Mouse (Mus musculus) liver, postnatal 0 days (tissue): ENCODE results near the gene Gad1. TPM values are rescaled to one million over a fixed set of nuclear protein-coding genes. Genes with fewer than 3 reads are reported as not detected.

Experiments
- ATAC-seq: fragments of 200-750 bp; cut with Nextera tagmentation; 2 replicates; pipeline ENCODE4 v1.8.0; 2017; ENCODE audit warnings: mild to moderate bottlenecking, moderate library complexity
- DNase-seq: peaks from one replicate; pipeline ENCODE4 v3.0.0-alpha.2; 2016
- H3K27ac ChIP-seq: fragments of 300-500 bp; sonication (generic); 2 replicates; pipeline ENCODE4 v1.5.1; 2014; ENCODE audit warnings: antibody characterized with exemption, moderate library complexity, mild to moderate bottlenecking, low read depth
- H3K27me3 ChIP-seq: fragments of 300-500 bp; sonication (generic); 2 replicates; pipeline ENCODE4 v1.6.1; 2014; ENCODE audit warnings: low read length, control low read depth, mixed read lengths; ENCODE audit not compliant: insufficient read depth
- H3K36me3 ChIP-seq: fragments of 300-500 bp; sonication (generic); replicated peaks from 2 replicates; pipeline ENCODE4 v1.6.1; 2014; ENCODE audit warnings: mild to moderate bottlenecking, control low read depth, low read length, moderate library complexity, mixed read lengths; ENCODE audit not compliant: insufficient read depth
- H3K4me1 ChIP-seq: fragments of 300-500 bp; sonication (generic); 2 replicates; pipeline ENCODE4 v1.6.1; 2014; ENCODE audit warnings: antibody characterized with exemption, mild to moderate bottlenecking, control low read depth; ENCODE audit not compliant: insufficient read depth
- H3K4me2 ChIP-seq: fragments of 300-500 bp; sonication (generic); 2 replicates; pipeline ENCODE4 v1.6.1; 2014; ENCODE audit warnings: low read depth, mild to moderate bottlenecking, low read length, moderate library complexity, mixed read lengths
- H3K4me3 ChIP-seq: fragments of 300-500 bp; sonication (generic); 2 replicates; pipeline ENCODE4 v1.5.1; 2014; ENCODE audit warnings: low read depth, low read length
- H3K9ac ChIP-seq: fragments of 300-500 bp; sonication (generic); replicated peaks from 2 replicates; pipeline ENCODE4 v1.6.1; 2014; ENCODE audit warnings: mild to moderate bottlenecking, moderate library complexity
- H3K9me3 ChIP-seq: fragments of 300-500 bp; sonication (generic); 2 replicates; pipeline ENCODE4 v1.6.1; 2016; ENCODE audit warnings: mild to moderate bottlenecking, control low read depth, low read length, mixed read lengths
- CTCF ChIP-seq: sonication (generic); IDR thresholded peaks from 2 replicates; pipeline ENCODE4 v1.5.1; 2016; ENCODE audit warnings: antibody characterized with exemption, low read depth
- EP300 ChIP-seq: IDR thresholded peaks from 2 replicates; pipeline ENCODE4 v1.6.1; 2016; ENCODE audit warnings: antibody characterized with exemption, low read depth, mild to moderate bottlenecking
- WGBS: fragments of 180-500 bp; shearing (Covaris S2); extraction: QIAGEN DNeasy Blood & Tissue Kit; methylation state at CpG from one replicate; pipeline ENCODE4 v1.1.7; 2014; ENCODE audit not compliant: insufficient replicate concordance; 5-methylcytosine and 5-hydroxymethylcytosine counted together
- polyA plus RNA-seq: library from polyadenylated mRNA; unstranded; fragments of >200 nt; fragmentation: Nextera tagmentation; extraction: Ambion mirVana; gene quantifications from 2 replicates; pipeline ENCODE4 v1.2.1, GENCODE M21; 2015

Gad1 gene
- polyA plus RNA-seq, 1 experiment from 2014 or later, result 0.04 TPM

DNA sequence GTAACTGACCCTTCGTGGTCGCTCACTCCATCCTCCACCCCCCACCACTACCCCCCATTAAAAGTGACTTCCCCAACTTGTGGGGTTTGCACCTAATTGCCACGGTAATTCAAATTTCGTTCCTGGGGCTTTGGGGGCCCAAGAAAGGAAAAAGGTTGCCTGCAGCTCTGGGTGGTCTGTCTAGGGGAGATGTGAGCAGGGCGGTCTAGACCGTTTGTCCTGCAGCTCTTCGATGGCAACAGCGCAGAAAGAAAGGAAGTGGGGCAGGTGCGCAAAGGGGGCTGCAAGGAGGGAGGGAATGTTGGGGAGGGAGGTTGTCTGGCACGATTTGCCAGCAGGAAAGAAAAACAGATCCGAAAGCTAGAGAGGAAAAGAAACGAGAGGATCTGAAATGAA, 14.8 kb downstream of the Gad1 start:
- Histone ChIP-seq H3K9ac (no peak overlapping the region), H3K9me3 (no peaks in the 10 kb centered on the region), H3K4me3 (peak overlapping the region; percentile 19), H3K36me3 (no peaks in the 10 kb centered on the region), H3K27ac (no peak overlapping the region), H3K4me2 (peak overlapping the region; percentile 54), H3K4me1 (peaks cover 8% of the 10 kb centered on the region), H3K27me3 (peaks cover 81% of the 10 kb centered on the region)
- WGBS, result 3% methylated on average over 12 of the region's 12 CpGs
- no peak for TF ChIP-seq CTCF
- no peak for DNase-seq
- ATAC-seq, result no peak

DNA sequence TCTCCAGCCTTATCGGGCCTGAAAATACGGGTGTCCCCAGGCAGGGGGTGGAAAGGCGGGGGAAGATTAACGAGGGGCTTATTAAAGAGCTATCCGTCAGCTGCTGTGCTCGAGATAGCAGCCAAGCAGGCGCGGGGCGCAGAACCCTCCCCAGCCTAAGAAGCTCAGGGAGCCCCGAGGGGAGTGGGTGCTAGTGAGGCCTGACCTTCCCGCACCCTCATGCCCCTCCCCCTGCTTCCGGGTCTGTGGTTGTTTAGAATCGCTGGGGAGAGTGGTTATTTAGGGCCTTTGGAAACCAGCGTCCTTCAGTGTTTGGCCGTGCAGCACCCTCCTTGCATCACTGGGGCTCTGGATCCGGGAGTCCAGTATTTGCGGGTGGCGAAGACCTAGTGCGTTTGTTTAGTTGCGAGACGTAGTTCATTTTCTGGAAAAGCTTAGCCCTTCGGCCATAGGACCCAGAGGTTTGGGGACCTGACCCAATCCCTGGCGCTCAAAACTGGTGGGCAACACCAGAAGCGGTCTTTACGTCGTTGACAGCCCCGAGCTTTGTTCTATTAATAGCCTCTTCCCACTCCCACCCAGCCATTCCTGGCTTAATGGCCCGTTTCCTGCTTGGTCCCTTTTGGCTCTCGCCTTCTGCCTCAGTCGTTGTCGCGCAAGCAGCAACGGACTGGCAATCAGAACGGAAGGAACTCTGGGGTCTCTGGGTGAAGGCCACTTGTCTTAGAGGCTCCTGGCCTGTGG, 15.5 kb downstream of the Gad1 start:
- WGBS, result 1% methylated on average over 34 of the region's 34 CpGs
- Histone ChIP-seq H3K4me3 (peak overlapping the region; percentile 19), H3K27me3 (peaks cover 74% of the 10 kb centered on the region), H3K9ac (no peak overlapping the region), H3K4me1 (peaks cover 8% of the 10 kb centered on the region), H3K36me3 (no peaks in the 10 kb centered on the region), H3K4me2 (peak overlapping the region; percentile 54), H3K27ac (no peak overlapping the region), H3K9me3 (no peaks in the 10 kb centered on the region)
- TF ChIP-seq CTCF, result no peak
- TF ChIP-seq EP300, result no peak
- DNase-seq (no peak), ATAC-seq (no peak)

- DNase-seq (no peak), ATAC-seq (no peak)
- Histone ChIP-seq H3K4me3 (no peak overlapping the region), H3K27me3 (peaks cover 41% of the 10 kb centered on the region), H3K9ac (no peak overlapping the region), H3K36me3 (no peaks in the 10 kb centered on the region), H3K9me3 (no peaks in the 10 kb centered on the region), H3K4me1 (peaks cover 8% of the 10 kb centered on the region), H3K27ac (no peak overlapping the region), H3K4me2 (no peak overlapping the region)
- whole genome bisulfite sequencing, result 63% methylated on average over 4 of the region's 4 CpGs
- TF ChIP-seq CTCF, result no peak
Measured at GRCm38 (mm10) chr2:70571698-70572097, 18.8 kb downstream of the Gad1 start.

GRCm38 (mm10) chr2:70572251-70572650, 19.4 kb downstream of the Gad1 start:
- Histone ChIP-seq H3K36me3 (no peaks in the 10 kb centered on the region), H3K27ac (no peak overlapping the region), H3K4me1 (peaks cover 8% of the 10 kb centered on the region), H3K4me3 (no peak overlapping the region), H3K4me2 (no peak overlapping the region), H3K9ac (no peak overlapping the region), H3K27me3 (peaks cover 36% of the 10 kb centered on the region), H3K9me3 (no peaks in the 10 kb centered on the region)
- WGBS, result 45% methylated on average over 9 of the region's 9 CpGs
- DNase-seq (no peak), ATAC-seq (no peak)
- no peak for TF ChIP-seq CTCF
- no peak for TF ChIP-seq EP300

DNA sequence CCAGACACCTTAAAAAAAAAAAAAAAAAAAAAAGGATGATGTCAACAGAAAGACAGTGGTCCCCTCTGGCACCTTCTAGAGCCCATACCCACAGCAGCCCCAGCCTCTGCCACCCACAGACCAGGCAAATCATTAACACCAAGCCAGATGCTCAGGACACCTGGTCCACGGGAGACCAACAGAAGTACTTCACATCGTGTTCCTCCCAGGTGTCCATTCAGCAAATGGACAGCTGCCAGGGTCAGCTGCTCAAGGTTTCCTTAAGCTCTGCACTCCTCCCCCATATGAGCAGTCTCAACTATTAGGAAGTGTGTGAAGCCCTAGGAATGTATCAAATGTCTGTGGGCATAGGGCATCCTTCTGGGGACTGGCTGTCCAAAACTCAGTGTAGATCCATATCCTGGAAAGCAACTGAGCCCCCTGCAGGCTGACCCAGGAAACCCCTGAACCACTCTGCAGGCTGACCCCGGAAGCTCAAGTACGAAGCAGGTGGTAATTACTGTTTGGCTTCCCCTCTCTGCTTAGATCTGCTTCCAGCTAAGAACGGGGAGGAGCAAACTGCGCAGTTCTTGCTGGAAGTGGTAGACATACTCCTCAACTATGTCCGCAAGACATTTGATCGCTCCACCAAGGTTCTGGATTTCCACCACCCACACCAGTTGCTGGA, 20.8 kb downstream of the Gad1 start:
- no peak overlapping the region for H3K9ac ChIP-seq
- H3K4me2 ChIP-seq, result no peak overlapping the region
- WGBS, result 64% methylated on average over 8 of the region's 8 CpGs
- no peak overlapping the region for H3K4me3 ChIP-seq
- no peaks in the 10 kb centered on the region for H3K4me1 ChIP-seq
- H3K27ac ChIP-seq, result no peak overlapping the region
- no peak for ATAC-seq
- H3K27me3 ChIP-seq, result peaks cover 21% of the 10 kb centered on the region
- H3K36me3 ChIP-seq, result no peaks in the 10 kb centered on the region
- TF ChIP-seq CTCF, result no peak
- no peak for TF ChIP-seq EP300
- H3K9me3 ChIP-seq, result no peaks in the 10 kb centered on the region
- no peak for DNase-seq

- Histone ChIP-seq H3K4me2 (no peak overlapping the region), H3K27me3 (no peaks in the 10 kb centered on the region), H3K4me1 (no peaks in the 10 kb centered on the region), H3K4me3 (no peak overlapping the region), H3K36me3 (no peaks in the 10 kb centered on the region), H3K27ac (no peak overlapping the region), H3K9ac (no peak overlapping the region), H3K9me3 (no peaks in the 10 kb centered on the region)
- WGBS, result 82% methylated on average over 6 of the region's 6 CpGs
- TF ChIP-seq CTCF (no peak), EP300 (no peak)
- no peak for ATAC-seq
- DNase-seq, result no peak
Measured at GRCm38 (mm10) chr2:70588200-70588599, 35.3 kb downstream of the Gad1 start.
